Mouse (Mus musculus): ENCODE results near the gene Slc4a1ap. TPM values are rescaled to one million over a fixed set of nuclear protein-coding genes. Genes with fewer than 3 reads are reported as not detected.
A peak's percentile ranks its signal among the peaks of the same experiment; 100 is the strongest.

Gene Slc4a1ap
- total and polyA plus RNA-seq, 3 experiments: 41.6 to 523 (median 41.7) TPM

DNA sequence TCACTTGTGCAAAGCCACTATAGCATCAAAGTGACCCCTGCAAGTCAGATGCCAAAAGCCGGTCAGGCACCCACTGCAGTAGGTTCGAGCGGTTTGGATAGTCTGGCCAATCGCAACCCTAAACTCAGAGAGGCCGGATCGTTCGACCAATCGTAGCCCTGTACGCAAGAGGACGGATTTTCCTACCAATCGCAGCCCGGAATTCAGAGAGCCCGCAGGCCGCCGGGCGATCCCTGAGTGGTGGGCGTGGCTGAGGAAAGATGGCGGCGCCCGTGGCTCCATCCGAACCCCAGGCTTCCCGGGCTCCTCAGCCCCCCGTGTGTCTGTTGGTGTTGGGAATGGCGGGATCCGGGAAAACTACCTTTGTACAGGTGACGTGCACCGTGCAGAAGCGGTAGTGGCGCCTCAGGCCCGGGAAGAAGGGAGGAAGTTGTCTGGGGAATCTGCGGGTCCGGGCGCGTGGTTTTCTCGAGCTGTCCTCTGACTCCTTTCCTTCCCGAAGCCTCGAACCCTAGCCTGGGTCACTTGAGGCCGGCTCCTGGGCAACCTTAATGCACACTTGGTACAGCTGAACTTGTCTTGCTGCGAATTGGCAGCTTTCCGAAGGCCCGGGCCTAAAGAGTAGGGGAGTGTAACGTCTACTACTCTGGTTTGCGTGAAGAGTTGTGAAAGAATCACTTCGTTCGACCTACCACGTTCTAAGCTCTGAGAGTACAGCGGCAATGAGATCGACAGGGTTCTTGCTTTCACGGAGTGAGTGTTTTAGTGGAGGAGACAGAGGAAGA lies 32.1 kb upstream of the Slc4a1ap start, which contains the start of gene Gpn1 (continued):
- no peak for TF ChIP-seq POLR2AphosphoS5 (IDR thresholded peaks at IDR 0.05; ENCODE audit: borderline replicate concordance, low read depth, low read length)
- TF ChIP-seq RCOR1 (IDR thresholded peaks at IDR 0.05; ENCODE audit: low read depth, low read length): no peak
- TF ChIP-seq MAZ (IDR thresholded peaks at IDR 0.05; ENCODE audit: low read depth, low read length): no peak
- no peak for TF ChIP-seq MAFK (IDR thresholded peaks at IDR 0.05; ENCODE audit: borderline replicate concordance, low read depth, low read length)
- no peak; the same call in 1 of the 2 replicates for TF ChIP-seq CHD1 (IDR thresholded peaks at IDR 0.05; ENCODE audit: low read depth, low read length)
- TF ChIP-seq MAX (IDR thresholded peaks at IDR 0.05; ENCODE audit: low read length): peak; percentile 52
- TF ChIP-seq TCF12 (IDR thresholded peaks at IDR 0.05; ENCODE audit: low read depth, low read length): peak; percentile 46; the same call in 1 of the 2 replicates
- TF ChIP-seq NELFE (IDR thresholded peaks at IDR 0.05; ENCODE audit: low read depth, low read length): peak; percentile 95
- no peak; the same call in 1 of the 2 replicates for TF ChIP-seq USF1 (IDR thresholded peaks at IDR 0.05; ENCODE audit: low read depth, low read length)
- peak; percentile 99 for TF ChIP-seq MXI1 (IDR thresholded peaks at IDR 0.05; ENCODE audit: low read depth, low read length)
- TF ChIP-seq ELF1 (IDR thresholded peaks at IDR 0.05; ENCODE audit: low read depth, low read length): 0 out of 2 replicates have a peak, but pooled peaks have one; percentile 14
- TF ChIP-seq HCFC1 (IDR thresholded peaks at IDR 0.05; ENCODE audit: low read depth, low read length): peak; percentile 83
- TF ChIP-seq CHD2 (IDR thresholded peaks at IDR 0.05; ENCODE audit: low read length): peak; percentile 53; the same call in 1 of the 2 replicates
- TF ChIP-seq SMC3 (IDR thresholded peaks at IDR 0.05; ENCODE audit: low read depth, low read length): no peak
- no peak for TF ChIP-seq UBTF (IDR thresholded peaks at IDR 0.05; ENCODE audit: borderline replicate concordance, insufficient read depth, low read depth, low read length)
- no peak for TF ChIP-seq E2F4 (IDR thresholded peaks at IDR 0.05; ENCODE audit: borderline replicate concordance, low read depth, low read length)
- TF ChIP-seq NRF1 (IDR thresholded peaks at IDR 0.05; ENCODE audit: insufficient read depth, low read depth, low read length, poor library complexity, severe bottlenecking): no peak
- TF ChIP-seq USF2 (IDR thresholded peaks at IDR 0.05; ENCODE audit: borderline replicate concordance in 1 of 2, insufficient read depth in 1 of 2, low read depth in 1 of 2, low read length in 2 of 2): no peak
- TF ChIP-seq RAD21 (IDR thresholded peaks at IDR 0.05; ENCODE audit: low read depth, low read length): no peak
- no peak for TF ChIP-seq JUND (IDR thresholded peaks at IDR 0.05; ENCODE audit: low read depth, low read length)

DNA sequence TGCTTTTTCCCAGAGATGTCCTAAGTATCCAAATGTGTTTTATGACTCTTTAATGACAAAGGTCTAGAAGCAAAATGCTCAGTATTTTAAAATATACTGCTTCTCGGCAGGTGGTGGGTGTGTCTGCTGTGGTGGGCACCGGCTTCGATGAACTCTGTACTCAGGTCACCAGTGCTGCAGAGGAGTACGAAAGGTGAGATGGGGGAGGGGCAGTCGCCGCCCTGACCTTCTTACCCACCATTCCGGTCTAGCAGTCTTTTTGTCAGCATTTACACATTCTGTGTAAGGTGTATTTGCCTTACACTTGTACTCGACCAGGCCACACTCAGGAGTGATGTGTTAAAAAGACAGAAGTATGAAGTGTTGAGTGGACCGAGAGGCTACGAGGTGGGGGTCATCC lies 22.0 kb upstream of the Slc4a1ap start:
- TF ChIP-seq E2F4 (IDR thresholded peaks at IDR 0.05; ENCODE audit: borderline replicate concordance, low read depth, low read length): no peak
- TF ChIP-seq ZMIZ1 (IDR thresholded peaks at IDR 0.05; ENCODE audit: low read depth, low read length): no peak
- TF ChIP-seq USF1 (IDR thresholded peaks at IDR 0.05; ENCODE audit: low read depth, low read length): no peak
- TF ChIP-seq TCF12 (IDR thresholded peaks at IDR 0.05; ENCODE audit: low read depth, low read length): no peak
- no peak for TF ChIP-seq TBP (IDR thresholded peaks at IDR 0.05; ENCODE audit: low read depth, low read length)
- no peak for TF ChIP-seq NRF1 (IDR thresholded peaks at IDR 0.05; ENCODE audit: insufficient read depth, low read depth, low read length, poor library complexity, severe bottlenecking)
- no peak for TF ChIP-seq ZC3H11A (IDR thresholded peaks at IDR 0.05; ENCODE audit: low read depth, low read length)
- no peak for TF ChIP-seq MAZ (IDR thresholded peaks at IDR 0.05; ENCODE audit: low read depth, low read length)
- H3K4me3 ChIP-seq (ENCODE audit: control insufficient read depth in 1 of 2, insufficient read depth in 1 of 2, low read depth in 2 of 2, low read length in 2 of 2): no peak overlapping the region
- no peak for DNase-seq (ENCODE audit: low read depth, low spot score)
- no peaks in the 10 kb centered on the region for H3K27me3 ChIP-seq (ENCODE audit: control insufficient read depth in 1 of 2, insufficient read depth in 2 of 2, low read length in 2 of 2)
- H3K36me3 ChIP-seq (ENCODE audit: control insufficient read depth in 1 of 2, insufficient read depth in 2 of 2, low read length in 2 of 2): peaks cover 0 to 6% of the 10 kb centered on the region in 2 experiments; a peak in 1 of 4 replicates
- no peak overlapping the region for H3K27ac ChIP-seq (ENCODE audit: control insufficient read depth, low read depth, low read length)
- H3K9me3 ChIP-seq (replicated peaks; ENCODE audit: insufficient read depth, low read length): no peaks in the 10 kb centered on the region
- H3K4me1 ChIP-seq (ENCODE audit: control insufficient read depth in 1 of 2, insufficient read depth in 2 of 2, low read length in 2 of 2): no peaks in the 10 kb centered on the region
- no peaks in the 10 kb centered on the region for H3K79me2 ChIP-seq (ENCODE audit: control insufficient read depth, insufficient read depth, low read length, poor library complexity)
- no peak overlapping the region for H3K9ac ChIP-seq (ENCODE audit: control insufficient read depth, low read depth, low read length, poor library complexity, severe bottlenecking)
